Mouse (Mus musculus) lung, embryonic 15.5 days (tissue): ENCODE measurements around the gene Kctd13. TPM values are rescaled to one million over a fixed set of nuclear protein-coding genes. Genes with fewer than 3 reads are reported as not detected.

Experiments
- ATAC-seq: fragments of 200-750 bp; cut with Nextera tagmentation; 2 replicates; pipeline ENCODE4 v1.8.0; 2017; ENCODE audit warnings: moderate number of reproducible peaks, borderline replicate concordance; ENCODE audit not compliant: low FRiP score, low TSS enrichment; ENCODE audit errors: extremely low read depth
- H3K27ac ChIP-seq: fragments of 300-500 bp; sonication (generic); 2 replicates; pipeline ENCODE4 v1.5.1; 2015; ENCODE audit warnings: moderate library complexity, mild to moderate bottlenecking, inconsistent platforms
- H3K27me3 ChIP-seq: fragments of 300-500 bp; sonication (generic); 2 replicates; pipeline ENCODE4 v1.6.1; 2015; ENCODE audit warnings: inconsistent platforms
- H3K36me3 ChIP-seq: fragments of 300-500 bp; sonication (generic); 2 replicates; pipeline ENCODE4 v1.6.1; 2015; ENCODE audit warnings: inconsistent platforms
- H3K4me1 ChIP-seq: fragments of 300-500 bp; sonication (generic); 2 replicates; pipeline ENCODE4 v1.6.1; 2015; ENCODE audit warnings: inconsistent platforms
- H3K4me2 ChIP-seq: fragments of 300-500 bp; sonication (generic); 2 replicates; pipeline ENCODE4 v1.6.1; 2015; ENCODE audit warnings: inconsistent platforms, mild to moderate bottlenecking, moderate library complexity
- H3K4me3 ChIP-seq: fragments of 300-500 bp; sonication (generic); 2 replicates; pipeline ENCODE4 v1.5.1; 2015; ENCODE audit warnings: mild to moderate bottlenecking, inconsistent platforms
- H3K9ac ChIP-seq: fragments of 300-500 bp; sonication (generic); 2 replicates; pipeline ENCODE4 v1.6.1; 2015; ENCODE audit warnings: inconsistent platforms
- H3K9me3 ChIP-seq: fragments of 300-500 bp; sonication (generic); 2 replicates; pipeline ENCODE4 v1.6.1; 2016; ENCODE audit warnings: inconsistent platforms
- WGBS: fragments of 180-500 bp; shearing (Covaris S2); methylation state at CpG from one replicate; pipeline ENCODE4 v1.1.7; 2015; 5-methylcytosine and 5-hydroxymethylcytosine counted together
- polyA plus RNA-seq: library from polyadenylated mRNA; unstranded; fragments of >200 nt; fragmentation: Nextera tagmentation; extraction: Ambion mirVana; gene quantifications from 2 replicates; pipeline ENCODE4 v1.2.1, GENCODE M21; 2015

Gene Kctd13
- polyA plus RNA-seq, 1 experiment from 2014 or later, result 15.0 TPM

DNA sequence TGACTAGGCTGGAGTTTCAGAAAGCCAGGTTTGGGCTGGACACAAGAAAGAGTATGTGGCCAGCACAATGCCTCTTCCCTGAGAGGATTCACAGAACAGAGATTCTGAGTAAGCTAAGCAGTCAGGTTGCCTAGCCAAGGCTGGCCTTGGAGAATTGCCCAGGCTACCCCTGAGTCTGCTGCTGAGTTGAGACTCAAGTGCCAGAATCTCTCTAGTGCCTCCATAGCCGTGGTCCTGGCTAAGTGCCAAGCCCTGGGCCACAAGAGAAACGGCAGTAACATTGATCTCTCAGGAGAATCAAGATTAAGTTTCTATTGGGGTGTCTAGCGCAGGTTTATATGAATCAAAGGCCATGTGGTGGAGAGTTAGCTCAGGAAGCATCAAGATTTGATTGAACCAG is 36.9 kb downstream of the Kctd13 start:
- Histone ChIP-seq H3K27ac (no peak overlapping the region), H3K4me3 (no peak overlapping the region), H3K4me1 (no peaks in the 10 kb centered on the region), H3K27me3 (peaks cover 30% of the 10 kb centered on the region), H3K36me3 (no peaks in the 10 kb centered on the region), H3K9ac (no peak overlapping the region), H3K9me3 (no peaks in the 10 kb centered on the region), H3K4me2 (no peak overlapping the region)
- WGBS, result 34% methylated on average over 3 of the region's 3 CpGs
- no peak for ATAC-seq

DNA sequence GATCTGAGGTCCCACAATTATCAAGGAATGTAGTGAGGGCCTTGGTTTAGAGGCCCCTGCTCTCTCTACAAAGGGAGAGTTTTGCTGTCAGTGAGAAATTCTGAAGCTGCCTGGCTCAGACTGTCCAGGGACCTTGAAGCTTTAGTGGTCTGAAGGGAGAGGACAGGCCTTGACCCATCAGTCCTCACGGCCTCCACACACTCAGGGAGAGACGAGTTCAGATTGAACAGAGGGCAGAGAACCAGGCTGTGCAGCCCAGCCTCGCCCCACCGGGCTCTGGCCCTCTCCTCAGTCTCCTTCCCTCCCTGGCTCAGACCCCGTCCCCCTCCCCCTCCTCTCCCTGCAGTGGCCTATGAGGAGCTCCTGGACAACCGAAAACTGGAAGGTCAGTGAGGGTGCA is 38.7 kb downstream of the Kctd13 start:
- H3K27me3 ChIP-seq, result peaks cover 21% of the 10 kb centered on the region
- H3K36me3 ChIP-seq, result no peaks in the 10 kb centered on the region
- no peak overlapping the region for H3K27ac ChIP-seq
- H3K4me2 ChIP-seq, result no peak overlapping the region
- no peak overlapping the region for H3K4me3 ChIP-seq
- ATAC-seq, result no peak
- H3K9me3 ChIP-seq, result no peaks in the 10 kb centered on the region
- H3K4me1 ChIP-seq, result no peaks in the 10 kb centered on the region
- H3K9ac ChIP-seq, result no peak overlapping the region
- 65% methylated on average over 6 of the region's 6 CpGs for WGBS

DNA sequence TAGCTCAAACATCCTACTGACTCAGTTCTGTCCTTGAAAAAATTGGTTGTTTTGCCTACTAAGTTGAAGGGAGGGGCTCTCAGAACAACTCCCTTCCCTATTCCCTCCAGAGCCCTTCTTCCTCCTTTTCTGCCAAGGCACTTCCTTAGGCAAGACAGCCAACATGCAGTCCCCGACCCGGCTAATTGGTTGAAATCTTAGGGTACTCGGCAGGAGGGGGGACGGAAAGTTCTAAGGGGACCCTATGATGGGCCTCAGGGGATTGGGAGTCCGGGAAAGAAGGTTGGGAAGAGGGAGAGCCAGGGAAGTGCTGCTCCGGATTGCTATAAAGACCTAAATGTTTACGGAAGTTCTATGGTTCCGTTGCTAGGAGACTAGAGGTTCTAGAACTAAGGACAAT is 46.8 kb downstream of the Kctd13 start:
- Histone ChIP-seq H3K4me2 (peak overlapping the region; percentile 71), H3K9ac (peak overlapping the region; percentile 99; the same call in 1 of the 2 replicates), H3K27ac (peak overlapping the region; percentile 27; the same call in 1 of the 2 replicates), H3K9me3 (no peaks in the 10 kb centered on the region), H3K4me3 (peak overlapping the region; percentile 91), H3K36me3 (peaks cover 24% of the 10 kb centered on the region; the same call in 1 of the 2 replicates), H3K27me3 (no peaks in the 10 kb centered on the region), H3K4me1 (peaks cover 17% of the 10 kb centered on the region)
- no peak for ATAC-seq
- 11% methylated on average over 8 of the region's 8 CpGs for WGBS

DNA sequence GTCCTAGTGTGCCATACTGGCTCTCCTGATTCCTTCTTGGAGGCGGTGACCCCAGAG is 47.0 kb downstream of the Kctd13 start, which contains the start of gene Cdipt:
Cdipt (plus strand) TSS at position 22 of the 57 bp plus-strand sequence.
- Histone ChIP-seq H3K4me1 (peaks cover 17% of the 10 kb centered on the region), H3K4me2 (peak within 1 kb of the TSS; percentile 71), H3K27me3 (no peaks in the 10 kb centered on the region), H3K9ac (peak within 1 kb of the TSS; percentile 99), H3K27ac (peak within 1 kb of the TSS; percentile 95), H3K4me3 (peak within 1 kb of the TSS; percentile 91), H3K36me3 (peaks cover 26% of the 10 kb centered on the region; the same call in 1 of the 2 replicates), H3K9me3 (no peaks in the 10 kb centered on the region)
- WGBS, result 0% methylated on average over 1 of the region's 1 CpGs
- no peak for ATAC-seq

DNA sequence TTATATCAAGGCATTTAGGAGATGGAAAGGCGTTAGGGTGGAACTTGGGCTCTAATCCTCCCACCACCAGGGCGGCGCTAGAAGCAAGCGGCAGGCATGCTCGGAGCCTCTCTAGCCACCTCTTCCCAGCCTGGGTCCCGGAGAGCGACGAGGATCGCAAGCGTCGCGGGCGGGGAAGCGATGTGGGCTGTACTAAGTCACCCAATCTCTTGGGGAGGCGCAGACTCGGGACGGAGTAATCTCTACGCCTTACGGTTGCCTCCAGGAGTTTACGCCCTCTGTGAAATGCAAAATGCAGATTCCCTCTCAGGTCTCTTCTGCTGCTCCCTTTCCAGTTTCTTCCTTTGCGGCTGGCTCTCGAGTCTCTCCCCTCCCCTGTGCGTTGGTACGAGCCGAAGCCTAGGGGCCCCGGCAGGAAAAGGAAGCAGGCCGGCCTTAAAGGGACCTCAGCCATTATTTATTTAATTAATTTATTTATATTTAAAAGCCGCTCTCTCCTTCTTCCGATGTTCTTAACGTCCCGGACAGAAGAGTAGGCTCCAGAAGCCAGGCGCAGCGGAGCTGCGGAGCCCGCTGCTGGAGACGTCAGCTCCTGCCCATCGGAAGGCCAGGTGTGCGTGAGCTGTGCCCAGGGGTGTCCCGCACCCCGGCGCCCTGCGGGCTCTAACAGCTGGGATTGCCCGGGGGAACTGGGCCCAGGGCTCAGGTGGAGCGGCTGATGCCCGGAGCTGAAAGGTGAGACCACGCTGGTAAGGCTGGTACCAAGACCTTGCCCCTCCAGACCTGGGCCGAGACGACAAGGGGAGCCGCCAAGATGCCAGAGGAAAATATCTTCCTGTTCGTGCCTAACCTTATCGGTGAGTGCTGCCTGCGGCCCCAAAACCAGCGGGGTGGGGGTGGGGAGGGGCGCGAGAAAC is 47.5 kb downstream of the Kctd13 start, which contains the start of gene Cdiptos:
Cdiptos (minus strand) TSS at position 149 of the 917 bp plus-strand sequence.
- H3K9ac ChIP-seq, result peak within 1 kb of the TSS; percentile 99
- peaks cover 26% of the 10 kb centered on the region; the same call in 1 of the 2 replicates for H3K36me3 ChIP-seq
- peak within 1 kb of the TSS; percentile 95 for H3K27ac ChIP-seq
- no peaks in the 10 kb centered on the region for H3K27me3 ChIP-seq
- peaks cover 17% of the 10 kb centered on the region for H3K4me1 ChIP-seq
- no peaks in the 10 kb centered on the region for H3K9me3 ChIP-seq
- WGBS, result under 1% methylated on average over 52 of the region's 55 CpGs
- ATAC-seq, result peak; percentile 96
- peak within 1 kb of the TSS; percentile 91 for H3K4me3 ChIP-seq
- H3K4me2 ChIP-seq, result peak within 1 kb of the TSS; percentile 71

DNA sequence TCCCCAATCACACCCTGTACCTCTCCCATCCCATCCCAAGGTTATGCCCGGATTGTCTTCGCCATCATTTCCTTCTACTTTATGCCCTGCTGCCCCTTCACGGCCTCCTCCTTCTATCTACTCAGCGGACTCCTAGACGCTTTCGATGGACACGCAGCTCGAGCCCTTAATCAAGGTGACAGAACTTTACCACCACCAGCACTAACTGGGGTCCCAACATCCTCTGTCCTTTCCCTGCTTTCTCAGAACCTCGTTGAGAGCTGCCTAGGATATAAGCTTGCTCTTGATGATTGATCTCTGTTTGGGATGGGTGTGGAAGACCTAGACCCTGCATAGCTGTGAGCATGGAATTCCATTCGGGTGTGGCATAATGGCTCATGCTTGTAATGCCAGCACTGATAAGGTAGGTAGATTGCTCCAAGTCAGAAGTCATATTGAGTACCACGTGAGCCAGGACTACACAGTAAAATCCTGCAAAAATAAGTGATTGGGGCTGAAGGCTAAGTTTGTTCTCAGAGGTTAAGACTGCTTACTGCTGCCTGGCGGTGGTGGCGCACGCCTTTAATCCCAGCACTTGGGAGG is 48.3 kb downstream of the Kctd13 start:
- Histone ChIP-seq H3K4me3 (peak overlapping the region; percentile 91), H3K27ac (peak overlapping the region; percentile 95), H3K9ac (peak overlapping the region; percentile 99), H3K9me3 (no peaks in the 10 kb centered on the region), H3K4me1 (peaks cover 17% of the 10 kb centered on the region), H3K4me2 (peak overlapping the region; percentile 71), H3K27me3 (no peaks in the 10 kb centered on the region), H3K36me3 (peaks cover 26% of the 10 kb centered on the region; the same call in 1 of the 2 replicates)
- 23% methylated on average over 14 of the region's 14 CpGs for WGBS
- ATAC-seq, result no peak

DNA sequence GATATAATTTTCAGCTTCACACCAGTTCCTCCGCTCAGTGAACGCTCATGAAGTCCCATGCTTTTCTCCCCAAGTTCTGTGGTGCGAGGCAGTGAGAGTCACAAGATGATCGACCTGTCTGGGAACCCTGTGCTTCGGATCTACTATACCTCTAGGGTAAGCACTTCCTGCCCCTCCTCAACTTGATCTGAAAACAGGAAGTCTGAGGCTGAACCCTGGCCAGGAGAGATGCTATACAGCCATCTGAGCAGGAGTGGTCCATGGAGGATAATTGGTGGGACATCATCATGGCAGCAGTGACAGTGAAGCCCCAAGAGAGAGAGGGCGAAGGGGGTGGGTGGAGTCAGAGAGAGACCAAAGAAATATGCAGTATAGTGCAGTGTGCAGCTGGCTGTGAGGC is 50.2 kb downstream of the Kctd13 start:
- Histone ChIP-seq H3K4me2 (no peak overlapping the region), H3K36me3 (peaks cover 26% of the 10 kb centered on the region; the same call in 1 of the 2 replicates), H3K4me1 (peaks cover 17% of the 10 kb centered on the region), H3K9me3 (no peaks in the 10 kb centered on the region), H3K9ac (no peak overlapping the region), H3K27me3 (no peaks in the 10 kb centered on the region), H3K4me3 (no peak overlapping the region), H3K27ac (no peak overlapping the region)
- no peak for ATAC-seq
- 84% methylated on average over 6 of the region's 6 CpGs for WGBS

DNA sequence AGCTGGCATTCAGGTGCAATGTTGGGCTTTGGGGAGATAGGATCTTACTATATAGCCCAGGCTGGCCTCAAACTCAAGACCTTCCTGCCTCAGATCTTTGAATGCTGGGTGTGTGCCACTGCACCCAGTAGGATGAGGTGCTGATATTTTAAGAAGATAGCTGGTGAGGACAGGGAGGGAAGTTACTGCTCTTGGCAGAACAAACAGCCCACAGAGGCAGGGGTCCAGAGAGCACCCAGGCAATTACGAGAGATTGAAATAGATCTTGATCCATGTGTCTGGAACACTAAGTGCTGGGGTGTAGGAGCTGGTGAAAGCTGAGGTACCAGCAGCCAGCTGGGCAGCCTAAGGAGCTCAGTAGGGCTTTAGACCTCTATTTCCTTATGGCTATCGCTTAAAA is 52.9 kb downstream of the Kctd13 start:
- Histone ChIP-seq H3K4me1 (peaks cover 10% of the 10 kb centered on the region), H3K9ac (no peak overlapping the region), H3K36me3 (peaks cover 26% of the 10 kb centered on the region; the same call in 1 of the 2 replicates), H3K4me3 (no peak overlapping the region), H3K4me2 (no peak overlapping the region), H3K9me3 (no peaks in the 10 kb centered on the region), H3K27ac (no peak overlapping the region), H3K27me3 (no peaks in the 10 kb centered on the region)
- 79% methylated on average over 2 of the region's 2 CpGs for WGBS
- ATAC-seq, result no peak

DNA sequence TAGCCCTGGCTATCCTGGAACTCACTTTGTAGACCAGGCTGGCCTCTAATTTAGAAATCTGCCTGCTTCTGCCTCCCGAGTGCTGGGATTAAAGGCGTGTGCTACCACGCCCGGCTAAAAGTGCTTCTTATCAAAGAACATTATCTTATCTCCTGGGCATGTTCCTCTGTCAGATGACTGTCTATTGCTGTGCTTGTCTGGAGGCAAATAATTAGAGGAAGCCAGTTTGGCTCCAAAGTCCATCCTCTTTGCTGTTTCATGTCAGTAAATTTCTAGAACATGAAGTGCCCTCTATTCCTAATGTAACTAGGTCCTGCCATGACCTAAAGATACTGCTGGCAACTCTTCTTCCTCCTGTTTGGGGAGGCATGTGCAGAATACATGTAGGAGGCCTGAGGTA is 53.4 kb downstream of the Kctd13 start:
- peaks cover 26% of the 10 kb centered on the region; the same call in 1 of the 2 replicates for H3K36me3 ChIP-seq
- ATAC-seq, result no peak
- H3K4me1 ChIP-seq, result peaks cover 7% of the 10 kb centered on the region
- H3K4me2 ChIP-seq, result no peak overlapping the region
- H3K27ac ChIP-seq, result no peak overlapping the region
- 81% methylated on average over 4 of the region's 4 CpGs for WGBS
- H3K4me3 ChIP-seq, result no peak overlapping the region
- no peaks in the 10 kb centered on the region for H3K9me3 ChIP-seq
- H3K27me3 ChIP-seq, result no peaks in the 10 kb centered on the region
- no peak overlapping the region for H3K9ac ChIP-seq

DNA sequence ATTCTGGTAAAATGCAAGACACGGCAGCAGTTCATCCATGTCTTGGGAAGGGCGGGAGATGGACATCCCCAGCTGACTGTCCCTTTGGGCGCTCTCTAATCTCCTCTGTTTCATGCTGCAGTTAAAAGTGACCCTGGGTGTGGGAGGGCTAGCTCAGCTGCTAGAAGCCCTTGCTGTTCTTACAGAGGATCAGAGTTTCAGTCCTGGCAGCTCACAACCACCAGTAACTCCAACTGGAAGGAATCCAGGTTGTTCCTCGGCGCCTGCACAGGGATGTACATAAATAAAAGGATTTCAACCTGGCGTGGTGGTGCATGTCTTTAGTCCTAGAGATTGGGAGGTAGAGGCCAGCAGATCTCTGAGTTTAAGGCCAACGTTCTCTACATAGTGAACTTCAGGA is 54.4 kb downstream of the Kctd13 start:
- Histone ChIP-seq H3K27me3 (no peaks in the 10 kb centered on the region), H3K9me3 (no peaks in the 10 kb centered on the region), H3K4me2 (no peak overlapping the region), H3K27ac (no peak overlapping the region), H3K36me3 (peaks cover 26% of the 10 kb centered on the region; the same call in 1 of the 2 replicates), H3K4me1 (no peaks in the 10 kb centered on the region), H3K9ac (no peak overlapping the region), H3K4me3 (no peak overlapping the region)
- 69% methylated on average over 7 of the region's 7 CpGs for WGBS
- ATAC-seq, result no peak

DNA sequence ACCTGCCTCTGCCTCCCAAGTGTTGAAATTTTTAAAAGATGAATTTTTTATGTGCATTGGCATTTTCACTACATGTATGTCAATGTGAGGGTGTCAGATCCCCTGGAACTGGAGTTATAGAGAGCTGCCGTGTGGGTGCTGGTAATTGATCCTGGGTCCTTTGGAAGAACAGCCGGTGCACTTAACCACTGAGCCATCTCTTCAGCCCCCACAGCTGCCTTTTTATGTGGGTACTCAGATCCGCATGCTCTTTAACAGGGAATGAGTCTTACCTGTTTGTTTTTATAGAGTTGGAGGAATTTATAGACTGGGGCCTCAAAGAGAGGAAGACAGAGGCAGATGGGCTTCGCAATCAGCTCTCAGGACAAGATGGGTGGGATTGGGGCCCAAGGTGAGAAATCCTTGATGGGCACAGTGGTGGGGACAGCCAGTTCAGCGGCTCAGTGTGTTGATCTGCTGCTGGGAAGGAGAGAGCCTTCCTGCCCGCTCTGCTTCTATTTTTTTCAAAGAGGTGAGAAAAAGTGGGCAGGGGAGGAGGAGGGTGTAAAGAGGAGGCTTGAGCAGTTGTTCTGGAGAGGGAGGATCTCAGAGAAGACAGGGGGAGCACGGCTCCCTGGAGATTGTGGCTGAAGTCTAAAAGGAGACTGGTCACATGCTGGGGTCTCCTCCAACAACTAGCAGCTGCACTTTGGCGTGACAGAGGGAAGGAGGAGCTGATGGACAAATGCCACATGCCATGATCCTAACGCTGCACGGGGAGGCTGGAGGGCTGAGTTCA is 56.2 kb downstream of the Kctd13 start:
- H3K9me3 ChIP-seq, result no peaks in the 10 kb centered on the region
- no peaks in the 10 kb centered on the region for H3K27me3 ChIP-seq
- no peaks in the 10 kb centered on the region for H3K4me1 ChIP-seq
- H3K4me2 ChIP-seq, result no peak overlapping the region
- H3K9ac ChIP-seq, result no peak overlapping the region
- no peak for ATAC-seq
- peaks cover 8% of the 10 kb centered on the region; the same call in 1 of the 2 replicates for H3K36me3 ChIP-seq
- H3K27ac ChIP-seq, result no peak overlapping the region
- H3K4me3 ChIP-seq, result no peak overlapping the region
- WGBS, result 34% methylated on average over 10 of the region's 10 CpGs

DNA sequence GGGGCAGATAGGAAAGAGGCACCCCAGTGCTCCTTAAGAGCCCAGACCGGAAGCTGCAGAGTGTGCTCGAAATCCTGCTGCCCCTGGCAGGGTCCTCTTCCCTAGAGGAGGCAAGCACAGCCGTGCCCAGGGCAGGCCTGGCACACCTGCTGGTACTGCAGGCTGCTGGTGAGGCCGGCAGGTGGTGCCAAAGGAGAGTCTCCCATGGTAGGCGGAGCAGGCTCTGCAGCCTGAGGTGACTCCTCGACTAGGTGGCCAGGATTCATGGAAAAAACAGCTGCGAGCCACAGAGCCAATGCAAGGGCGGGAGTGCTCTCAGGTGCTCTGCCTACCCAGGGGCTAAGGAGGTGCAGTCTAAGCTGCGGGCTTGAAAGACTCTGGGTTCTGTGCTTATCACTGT is 57.6 kb downstream of the Kctd13 start:
- Histone ChIP-seq H3K9me3 (no peaks in the 10 kb centered on the region), H3K36me3 (no peaks in the 10 kb centered on the region), H3K9ac (no peak overlapping the region), H3K4me1 (no peaks in the 10 kb centered on the region), H3K4me3 (no peak overlapping the region), H3K4me2 (no peak overlapping the region), H3K27ac (no peak overlapping the region), H3K27me3 (no peaks in the 10 kb centered on the region)
- WGBS, result 31% methylated on average over 9 of the region's 9 CpGs
- ATAC-seq, result no peak
